Mouse (Mus musculus) intestine, embryonic 16.5 days (tissue): ENCODE data around the gene Tpgs1. TPM values are rescaled to one million over a fixed set of nuclear protein-coding genes. Genes with fewer than 3 reads are reported as not detected.

Experiments
- polyA plus RNA-seq: library from polyadenylated mRNA; unstranded; fragments of >200 nt; fragmentation: Nextera tagmentation; extraction: Ambion mirVana; gene quantifications from 2 replicates; pipeline ENCODE4 v1.2.1, GENCODE M21; 2015

Tpgs1 gene
- polyA plus RNA-seq, 1 experiment from 2014 or later: 64.4 TPM

Other genes with a start within 250 kb of the Tpgs1 start
- not detected in 2 replicates for gene Vmn2r83, start 200.6 kb upstream of the Tpgs1 start, polyA plus RNA-seq
- gene Plpp2, start 135.6 kb upstream of the Tpgs1 start, polyA plus RNA-seq: 140 and 145 TPM in 2 replicates
- gene Mier2, start 114.2 kb upstream of the Tpgs1 start, polyA plus RNA-seq: 36.7 and 38.4 TPM in 2 replicates
- gene Theg, start 82.0 kb upstream of the Tpgs1 start, polyA plus RNA-seq: not detected in 2 replicates
- 0.02 and 0.07 TPM in 2 replicates for gene C2cd4c, start 55.3 kb upstream of the Tpgs1 start, polyA plus RNA-seq
- 1.1 and 2.5 TPM in 2 replicates for gene Shc2, start 31.5 kb upstream of the Tpgs1 start, polyA plus RNA-seq
- gene Odf3l2, start 23.6 kb upstream of the Tpgs1 start, polyA plus RNA-seq: not detected in 2 replicates
- gene Madcam1, start 4.8 kb upstream of the Tpgs1 start, polyA plus RNA-seq: 27.4 and 31.8 TPM in 2 replicates
- 120 and 128 TPM in 2 replicates for gene Cdc34, start 12.8 kb downstream of the Tpgs1 start, polyA plus RNA-seq
- 0.21 and 0.56 TPM in 2 replicates for gene Gzmm, start 19.7 kb downstream of the Tpgs1 start, polyA plus RNA-seq
- 1,158 and 1,189 TPM in 2 replicates for gene Bsg, start 35.1 kb downstream of the Tpgs1 start, polyA plus RNA-seq
- gene Hcn2, start 47.3 kb downstream of the Tpgs1 start, polyA plus RNA-seq: 0.04 TPM in 1 of 2 replicates, not detected in the other
- gene Polrmt, start 77.2 kb downstream of the Tpgs1 start, polyA plus RNA-seq: 38.8 and 40.5 TPM in 2 replicates
- gene Fgf22, start 85.7 kb downstream of the Tpgs1 start, polyA plus RNA-seq: 0.26 TPM in 1 of 2 replicates, not detected in the other
- gene Rnf126, start 97.6 kb downstream of the Tpgs1 start, polyA plus RNA-seq: 39.7 and 56.6 TPM in 2 replicates
- gene Fstl3, start 107.9 kb downstream of the Tpgs1 start, polyA plus RNA-seq: 15.1 and 16.6 TPM in 2 replicates
- gene Prss57, start 121.6 kb downstream of the Tpgs1 start, polyA plus RNA-seq: 0.07 and 0.11 TPM in 2 replicates
- 44.1 and 44.8 TPM in 2 replicates for gene Palm, start 124.2 kb downstream of the Tpgs1 start, polyA plus RNA-seq
- gene Misp, start 151.6 kb downstream of the Tpgs1 start, polyA plus RNA-seq: 204 and 210 TPM in 2 replicates
- 295 and 302 TPM in 2 replicates for gene Ptbp1, start 185.1 kb downstream of the Tpgs1 start, polyA plus RNA-seq
- gene Prtn3, start 205.1 kb downstream of the Tpgs1 start, polyA plus RNA-seq: 2.7 and 2.8 TPM in 2 replicates
- gene Plppr3, start 205.3 kb downstream of the Tpgs1 start, polyA plus RNA-seq: 25.5 and 28.2 TPM in 2 replicates
- 0.42 and 2.4 TPM in 2 replicates for gene Elane, start 216.9 kb downstream of the Tpgs1 start, polyA plus RNA-seq
- not detected in 2 replicates for gene Cfd, start 221.5 kb downstream of the Tpgs1 start, polyA plus RNA-seq
- 34.1 and 37.2 TPM in 2 replicates for gene Med16, start 239.6 kb downstream of the Tpgs1 start, polyA plus RNA-seq
- gene Gm26602, start 241.5 kb downstream of the Tpgs1 start, polyA plus RNA-seq: 2.1 and 7.8 TPM in 2 replicates
- 0.68 and 0.69 TPM in 2 replicates for gene Kiss1r, start 247.6 kb downstream of the Tpgs1 start, polyA plus RNA-seq